Mouse (Mus musculus): ENCODE measurements around the gene 5830473C10Rik. TPM values are rescaled to one million over a fixed set of nuclear protein-coding genes. Genes with fewer than 3 reads are reported as not detected.

The 5830473C10Rik gene
- polyA plus RNA-seq, 1 experiment, result not detected

- no peak overlapping the region for H3K4me3 ChIP-seq (replicated peaks; ENCODE audit: control insufficient read depth, low read depth, low read length)
- 85% methylated on average over 5 of the region's 5 CpGs for WGBS
- no peak overlapping the region for H3K27ac ChIP-seq (ENCODE audit: control insufficient read depth, insufficient read depth, low read depth, low read length, poor library complexity)
- H3K4me1 ChIP-seq (ENCODE audit: control insufficient read depth, insufficient read depth, low read length), result no peaks in the 10 kb centered on the region
- TF ChIP-seq CTCF (IDR thresholded peaks at IDR 0.05; ENCODE audit: control insufficient read depth, insufficient read depth, low read length) (no peak), POLR2A (IDR thresholded peaks at IDR 0.05; ENCODE audit: borderline replicate concordance, control insufficient read depth, low read depth, low read length) (no peak)
Observed at GRCm38 (mm10) chr5:90646398-90646797, 85.5 kb downstream of the 5830473C10Rik start.

Other genes with a start within 250 kb of the 5830473C10Rik start
- gene Ankrd17, start 194.5 kb upstream of the 5830473C10Rik start, polyA plus RNA-seq (2011; ENCODE audit: insufficient read depth, insufficient read length, low replicate concordance, missing spikeins), result 19.6 and 31.0 TPM in 2 replicates
- gene Gm9958, start 193.9 kb upstream of the 5830473C10Rik start, polyA plus RNA-seq (2011; ENCODE audit: insufficient read depth, insufficient read length, low replicate concordance, missing spikeins), result 1.3 and 2.0 TPM in 2 replicates
- gene Alb, start 100.2 kb upstream of the 5830473C10Rik start, polyA plus RNA-seq (2011; ENCODE audit: insufficient read depth, insufficient read length, low replicate concordance, missing spikeins), result 53.1 and 205 TPM in 2 replicates
- 1.8 and 2.6 TPM in 2 replicates for gene Afp, start 70.4 kb upstream of the 5830473C10Rik start, polyA plus RNA-seq (2011; ENCODE audit: insufficient read depth, insufficient read length, low replicate concordance, missing spikeins)
- not detected in 2 replicates for gene Afm, start 42.2 kb upstream of the 5830473C10Rik start, polyA plus RNA-seq (2011; ENCODE audit: insufficient read depth, insufficient read length, low replicate concordance, missing spikeins)
- not detected in 2 replicates for gene Rassf6, start 79.5 kb downstream of the 5830473C10Rik start, polyA plus RNA-seq (2011; ENCODE audit: insufficient read depth, insufficient read length, low replicate concordance, missing spikeins)
- 2.7 and 5.4 TPM in 2 replicates for gene Cxcl5, start 198.3 kb downstream of the 5830473C10Rik start, polyA plus RNA-seq (2011; ENCODE audit: insufficient read depth, insufficient read length, low replicate concordance, missing spikeins)
- gene Ppbp, start 207.4 kb downstream of the 5830473C10Rik start, polyA plus RNA-seq (2011; ENCODE audit: insufficient read depth, insufficient read length, low replicate concordance, missing spikeins), result 311 and 487 TPM in 2 replicates
- gene Pf4, start 211.3 kb downstream of the 5830473C10Rik start, polyA plus RNA-seq (2011; ENCODE audit: insufficient read depth, insufficient read length, low replicate concordance, missing spikeins), result 274 and 431 TPM in 2 replicates
- not detected in 2 replicates for gene Cxcl3, start 225.0 kb downstream of the 5830473C10Rik start, polyA plus RNA-seq (2011; ENCODE audit: insufficient read depth, insufficient read length, low replicate concordance, missing spikeins)
- gene Cxcl15, start 233.4 kb downstream of the 5830473C10Rik start, polyA plus RNA-seq (2011; ENCODE audit: insufficient read depth, insufficient read length, low replicate concordance, missing spikeins), result not detected in 2 replicates

Measured in bone marrow, adult 2 months (tissue).